Mouse (Mus musculus) kidney, embryonic 14.5 days (tissue): Measurements from ENCODE around the gene Arsb. TPM values are rescaled to one million over a fixed set of nuclear protein-coding genes. Genes with fewer than 3 reads are reported as not detected.

Experiments
- ATAC-seq: fragments of 200-750 bp; cut with Nextera tagmentation; 2 replicates; pipeline ENCODE4 v1.8.0; 2017; ENCODE audit warnings: moderate number of reproducible peaks, mild to moderate bottlenecking, moderate TSS enrichment, moderate library complexity; ENCODE audit not compliant: low FRiP score, low TSS enrichment
- H3K27ac ChIP-seq: fragments of 300-500 bp; sonication (generic); 2 replicates; pipeline ENCODE4 v1.5.1; 2014; ENCODE audit warnings: low read depth, mild to moderate bottlenecking, low read length, moderate library complexity, mixed read lengths
- H3K27me3 ChIP-seq: fragments of 300-500 bp; sonication (generic); 2 replicates; pipeline ENCODE4 v1.6.1; 2014; ENCODE audit warnings: mild to moderate bottlenecking, low read length; ENCODE audit not compliant: control insufficient read depth, insufficient read depth
- H3K36me3 ChIP-seq: fragments of 300-500 bp; sonication (generic); 2 replicates; pipeline ENCODE4 v1.6.1; 2014; ENCODE audit warnings: low read length, mixed read lengths; ENCODE audit not compliant: control insufficient read depth, insufficient read depth
- H3K4me1 ChIP-seq: fragments of 300-500 bp; sonication (generic); 2 replicates; pipeline ENCODE4 v1.6.1; 2014; ENCODE audit warnings: low read length, mixed read lengths; ENCODE audit not compliant: control insufficient read depth, insufficient read depth
- H3K4me2 ChIP-seq: fragments of 300-500 bp; sonication (generic); replicated peaks from 2 replicates; pipeline ENCODE4 v1.6.1; 2014; ENCODE audit warnings: low read depth, mild to moderate bottlenecking, low read length
- H3K4me3 ChIP-seq: fragments of 300-500 bp; sonication (generic); 2 replicates; pipeline ENCODE4 v1.5.1; 2014; ENCODE audit warnings: mild to moderate bottlenecking, low read length
- H3K9ac ChIP-seq: fragments of 300-500 bp; sonication (generic); 2 replicates; pipeline ENCODE4 v1.6.1; 2014; ENCODE audit warnings: low read depth, mild to moderate bottlenecking, low read length, moderate library complexity
- H3K9me3 ChIP-seq: fragments of 300-500 bp; sonication (generic); 2 replicates; pipeline ENCODE4 v1.6.1; 2016; ENCODE audit warnings: low read length; ENCODE audit not compliant: control insufficient read depth
- WGBS: fragments of 180-500 bp; shearing (Covaris S2); extraction: QIAGEN DNeasy Blood & Tissue Kit; methylation state at CpG from one replicate; pipeline ENCODE4 v1.1.7; 2014; 5-methylcytosine and 5-hydroxymethylcytosine counted together
- polyA plus RNA-seq: library from polyadenylated mRNA; unstranded; fragments of >200 nt; fragmentation: Nextera tagmentation; extraction: Ambion mirVana; gene quantifications from 2 replicates; pipeline ENCODE4 v1.2.1, GENCODE M21; 2014

Arsb gene
- polyA plus RNA-seq, 1 experiment from 2014 or later: 17.7 TPM

DNA sequence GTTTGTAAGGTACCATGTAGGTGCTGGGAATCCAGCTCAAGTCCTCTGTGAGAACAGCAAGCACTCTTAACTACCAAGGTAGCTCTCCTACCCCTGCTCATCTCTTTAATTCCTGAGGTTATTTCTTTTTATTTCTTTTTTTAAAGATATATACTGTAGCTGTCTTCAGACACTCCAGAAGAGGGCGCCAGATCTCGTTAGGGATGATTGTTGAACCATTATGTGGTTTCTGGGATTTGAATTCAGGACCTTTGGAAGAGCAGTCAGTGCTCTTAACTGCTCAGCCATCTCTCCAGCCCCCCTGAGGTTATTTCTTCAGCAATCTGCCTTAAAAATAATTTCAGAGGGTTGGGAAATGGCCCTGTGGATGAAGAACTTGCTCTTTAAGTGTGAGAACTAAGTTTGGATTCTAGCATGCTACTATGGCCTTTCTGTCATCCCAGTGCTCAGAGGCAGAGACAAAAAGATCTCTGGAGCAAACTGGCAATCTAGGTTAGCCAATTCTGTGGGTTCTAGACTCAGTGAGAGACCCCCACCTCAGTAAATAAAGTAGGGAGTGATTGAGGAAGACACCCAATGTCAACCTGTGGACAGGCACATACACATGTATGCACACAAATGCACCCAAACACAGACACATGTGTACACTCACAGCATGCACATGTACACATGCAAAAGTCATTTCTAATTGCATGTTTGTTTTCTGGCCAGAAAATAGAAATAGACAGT is 58.3 kb downstream of the Arsb start:
- 60% methylated on average over 2 of the region's 2 CpGs for whole genome bisulfite sequencing
- no peak for ATAC-seq

DNA sequence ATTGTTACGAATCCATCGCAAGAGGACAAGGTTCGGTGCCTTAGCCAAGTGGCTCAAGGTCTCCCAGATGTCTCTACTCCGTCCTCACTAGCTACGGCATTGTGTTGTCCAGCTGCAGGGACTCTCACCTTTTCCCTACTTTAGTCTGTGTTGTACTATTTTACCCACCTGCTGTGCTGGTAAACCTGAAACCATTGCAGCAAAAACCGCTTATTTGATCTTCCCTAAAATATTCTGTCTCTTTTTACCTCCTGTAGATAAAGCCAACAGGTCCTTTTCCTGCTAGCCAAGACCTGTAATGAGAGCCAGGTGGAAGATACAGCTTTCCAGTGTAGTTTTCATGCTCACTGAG is 58.8 kb downstream of the Arsb start:
- Histone ChIP-seq H3K4me3 (no peak overlapping the region), H3K4me1 (peaks cover 5% of the 10 kb centered on the region; the same call in 1 of the 2 replicates), H3K36me3 (no peaks in the 10 kb centered on the region), H3K4me2 (no peak overlapping the region), H3K27ac (no peak overlapping the region), H3K27me3 (no peaks in the 10 kb centered on the region), H3K9me3 (peaks cover 3% of the 10 kb centered on the region; the same call in 1 of the 2 replicates), H3K9ac (no peak overlapping the region)
- ATAC-seq: no peak
- 88% methylated on average over 6 of the region's 6 CpGs for whole genome bisulfite sequencing

More for the DNA sequence above, 58.3 kb downstream of the Arsb start:
- Histone ChIP-seq H3K9me3 (peaks cover 3% of the 10 kb centered on the region; the same call in 1 of the 2 replicates), H3K27me3 (no peaks in the 10 kb centered on the region), H3K9ac (no peak overlapping the region), H3K4me2 (no peak overlapping the region), H3K36me3 (no peaks in the 10 kb centered on the region), H3K27ac (no peak overlapping the region), H3K4me1 (peaks cover 5% of the 10 kb centered on the region; the same call in 1 of the 2 replicates), H3K4me3 (no peak overlapping the region)

DNA sequence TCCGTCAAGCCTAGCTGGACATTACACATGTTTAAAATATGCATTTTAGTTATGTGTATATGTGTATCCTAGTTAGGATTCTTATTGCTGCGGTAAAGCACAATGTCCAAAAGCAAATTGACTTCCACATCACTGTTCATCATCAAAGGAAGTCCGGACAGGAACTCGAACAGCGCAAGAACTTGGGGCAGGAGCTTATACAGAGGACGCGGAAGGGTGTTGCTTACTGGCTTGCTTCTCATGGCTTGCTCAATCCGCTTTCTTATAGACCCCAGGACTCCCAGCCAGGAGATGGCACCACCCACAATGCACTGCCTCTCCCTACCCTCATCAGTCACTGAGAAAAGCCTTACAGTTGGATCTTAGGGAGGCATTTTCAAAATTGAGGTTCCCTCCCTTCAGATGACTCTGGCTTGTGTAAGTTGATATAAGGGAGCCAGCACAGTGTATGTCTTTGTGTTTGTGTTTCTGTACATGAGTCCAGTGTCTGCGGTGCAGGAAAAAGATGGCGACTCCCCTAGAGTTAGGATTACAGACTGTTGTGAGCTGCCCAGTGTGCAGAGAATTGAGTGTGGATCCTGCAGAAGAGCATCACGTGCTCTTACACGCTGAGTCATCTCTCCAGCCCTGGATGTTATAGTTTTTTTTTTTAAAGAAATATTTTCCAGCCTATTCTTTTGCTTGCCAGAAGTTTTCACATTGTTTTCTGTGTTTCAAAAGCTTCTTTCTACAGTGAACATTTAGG is 66.2 kb downstream of the Arsb start:
- Histone ChIP-seq H3K9ac (no peak overlapping the region), H3K27ac (no peak overlapping the region; the same call in 1 of the 2 replicates), H3K4me2 (no peak overlapping the region), H3K4me1 (peaks cover 14% of the 10 kb centered on the region), H3K9me3 (no peaks in the 10 kb centered on the region), H3K36me3 (no peaks in the 10 kb centered on the region), H3K27me3 (no peaks in the 10 kb centered on the region), H3K4me3 (no peak overlapping the region)
- 0 out of 2 replicates have a peak, but pooled peaks have one; percentile 55 for ATAC-seq
- WGBS: 76% methylated on average over 12 of the region's 12 CpGs

DNA sequence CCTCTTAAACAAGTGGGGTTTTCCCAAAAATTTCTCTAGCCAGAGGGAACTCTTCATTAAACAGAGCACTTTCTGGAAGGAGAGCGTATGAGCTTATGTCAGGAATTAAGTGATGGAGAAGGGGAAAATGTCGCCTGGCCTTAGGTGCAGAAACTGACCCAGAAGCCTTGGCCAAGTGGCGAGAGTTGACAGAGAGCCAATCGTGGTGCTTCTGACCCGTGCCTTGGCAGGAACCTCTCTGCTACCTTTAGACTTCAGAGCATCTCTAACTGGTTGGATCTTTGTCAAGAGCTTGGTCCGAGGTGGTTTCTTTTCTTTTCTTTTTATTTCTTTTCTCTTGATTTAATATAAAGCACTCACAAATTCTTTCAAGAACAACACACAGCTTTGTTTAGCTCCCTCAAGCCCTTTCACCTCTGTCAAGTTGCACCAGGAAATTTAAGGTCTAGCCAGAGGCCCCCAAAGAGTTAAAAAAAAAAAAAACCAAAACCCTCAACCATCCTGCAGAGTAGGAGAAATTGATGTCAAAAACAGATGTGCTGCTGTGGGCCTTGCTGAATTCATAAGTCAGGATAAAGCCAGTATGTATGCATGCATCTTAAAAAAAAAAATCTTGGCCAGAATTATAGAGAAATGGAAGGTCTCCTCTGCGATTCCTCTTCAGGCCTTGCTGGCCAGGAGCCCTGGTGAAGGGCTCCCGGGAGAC is 67.2 kb downstream of the Arsb start:
- H3K27ac ChIP-seq: peak overlapping the region; percentile 84
- H3K27me3 ChIP-seq: no peaks in the 10 kb centered on the region
- H3K4me3 ChIP-seq: no peak overlapping the region
- H3K9ac ChIP-seq: no peak overlapping the region
- no peak overlapping the region for H3K4me2 ChIP-seq
- H3K36me3 ChIP-seq: no peaks in the 10 kb centered on the region
- WGBS: 48% methylated on average over 8 of the region's 8 CpGs
- no peaks in the 10 kb centered on the region for H3K9me3 ChIP-seq
- H3K4me1 ChIP-seq: peaks cover 14% of the 10 kb centered on the region
- ATAC-seq: no peak; the same call in 1 of the 2 replicates

DNA sequence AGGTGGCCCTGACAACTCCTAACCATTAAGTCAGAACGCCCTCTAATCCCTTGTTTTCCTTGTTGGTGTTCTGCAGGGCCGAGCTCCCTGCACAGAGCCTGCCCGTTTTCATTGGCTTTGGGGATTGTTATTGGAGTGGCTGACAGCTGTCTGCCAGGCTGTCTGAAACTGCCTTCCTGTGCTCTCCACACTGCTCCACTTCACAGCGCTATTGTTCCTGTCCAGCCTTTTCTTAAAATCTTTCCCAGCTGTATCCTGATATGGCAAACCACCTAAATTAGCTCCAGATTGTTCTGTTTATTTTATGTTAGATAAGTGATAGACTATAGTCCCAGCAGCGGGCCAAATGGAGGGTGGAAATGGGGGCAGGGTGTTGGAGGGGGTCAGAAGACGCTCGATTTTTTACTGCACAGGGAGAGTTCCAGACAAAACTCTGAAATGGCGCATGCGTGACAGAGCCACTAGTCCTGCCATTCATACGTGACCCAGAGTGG is 67.8 kb downstream of the Arsb start:
- H3K9ac ChIP-seq: no peak overlapping the region
- H3K27me3 ChIP-seq: no peaks in the 10 kb centered on the region
- no peaks in the 10 kb centered on the region for H3K36me3 ChIP-seq
- no peak overlapping the region for H3K4me3 ChIP-seq
- no peak overlapping the region for H3K4me2 ChIP-seq
- WGBS: 25% methylated on average over 10 of the region's 10 CpGs
- H3K9me3 ChIP-seq: no peaks in the 10 kb centered on the region
- peaks cover 14% of the 10 kb centered on the region for H3K4me1 ChIP-seq
- peak; percentile 84 for ATAC-seq
- H3K27ac ChIP-seq: peak overlapping the region; percentile 84

DNA sequence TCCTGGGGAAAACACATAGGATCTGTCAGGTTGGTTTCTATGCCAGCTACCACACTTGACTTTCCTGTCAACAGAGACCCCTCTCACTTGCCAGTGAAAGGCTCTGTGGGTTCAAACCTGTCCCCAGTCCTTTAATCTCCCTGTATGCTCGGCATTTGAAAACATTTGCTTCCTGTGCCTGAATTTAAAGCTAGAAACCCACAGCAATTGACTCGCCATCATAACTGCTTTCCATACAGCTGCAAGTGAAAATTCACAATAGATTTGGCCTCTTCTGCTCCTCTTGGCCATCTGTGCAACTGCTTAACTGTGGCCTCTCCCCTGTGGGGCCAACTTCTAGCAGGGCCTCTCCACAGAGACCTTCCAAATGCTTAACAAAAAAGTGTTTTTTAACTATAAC is 68.3 kb downstream of the Arsb start:
- H3K27me3 ChIP-seq: no peaks in the 10 kb centered on the region
- peak overlapping the region; percentile 84 for H3K27ac ChIP-seq
- peaks cover 14% of the 10 kb centered on the region for H3K4me1 ChIP-seq
- ATAC-seq: no peak
- H3K4me2 ChIP-seq: no peak overlapping the region
- no peaks in the 10 kb centered on the region for H3K9me3 ChIP-seq
- WGBS: 54% methylated on average over 2 of the region's 2 CpGs
- H3K4me3 ChIP-seq: no peak overlapping the region
- no peaks in the 10 kb centered on the region for H3K36me3 ChIP-seq
- no peak overlapping the region for H3K9ac ChIP-seq

DNA sequence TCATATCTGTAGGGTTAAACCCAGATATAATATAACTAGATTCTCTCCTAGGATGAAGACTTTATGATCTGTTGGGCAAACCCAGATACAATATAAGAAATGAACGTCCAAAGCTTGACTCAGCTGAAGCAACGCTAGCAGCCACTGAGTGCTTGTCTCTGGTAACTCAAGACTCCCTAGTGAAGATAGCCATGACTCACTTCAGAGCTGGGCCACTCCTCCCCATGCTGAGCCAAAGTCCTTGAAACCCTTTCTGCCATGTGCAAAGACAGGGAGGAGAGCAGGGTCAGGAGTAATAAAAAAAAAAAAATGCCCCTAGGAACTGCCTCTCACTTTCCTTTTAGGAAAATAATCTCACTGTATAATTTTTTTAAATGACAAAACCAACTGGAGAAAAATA is 68.7 kb downstream of the Arsb start:
- Histone ChIP-seq H3K4me2 (no peak overlapping the region), H3K9ac (no peak overlapping the region), H3K27ac (peak overlapping the region; percentile 84), H3K27me3 (no peaks in the 10 kb centered on the region), H3K9me3 (no peaks in the 10 kb centered on the region), H3K4me1 (peaks cover 14% of the 10 kb centered on the region), H3K36me3 (no peaks in the 10 kb centered on the region), H3K4me3 (no peak overlapping the region)
- WGBS: 35% methylated on average over 2 of the region's 2 CpGs
- no peak for ATAC-seq

DNA sequence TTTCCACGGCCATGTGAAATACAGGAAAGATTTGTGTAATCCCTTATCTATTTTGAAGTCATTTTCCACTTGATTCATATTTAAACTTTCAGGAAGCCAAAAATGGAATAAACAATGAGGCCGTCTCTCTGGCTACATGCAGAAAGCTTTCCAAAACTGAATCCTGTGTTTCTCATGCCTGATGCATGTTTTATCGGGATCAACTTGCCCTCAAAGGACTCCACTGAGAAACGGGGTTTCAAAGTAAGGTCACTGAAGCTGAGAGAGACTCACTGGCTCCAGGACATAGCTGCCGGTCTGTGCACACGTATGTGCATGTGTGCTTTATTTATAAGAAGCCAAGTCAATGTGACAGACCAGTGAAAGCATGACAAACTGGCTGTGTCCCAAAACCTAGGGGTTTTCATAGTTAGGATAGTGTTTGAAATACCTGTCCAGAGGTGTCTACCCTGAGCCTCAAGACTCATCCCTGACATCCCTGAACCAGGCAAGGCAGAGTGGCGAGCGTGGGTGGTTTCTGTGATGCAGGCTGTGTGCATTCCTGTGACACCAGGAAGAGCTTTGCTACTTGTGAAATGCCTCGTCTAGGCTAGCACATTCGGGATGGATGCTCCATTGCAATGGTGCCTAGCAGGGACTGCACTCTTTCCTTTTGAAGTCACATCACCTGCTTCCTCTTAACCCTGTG is 75.5 kb downstream of the Arsb start:
- no peak overlapping the region for H3K4me3 ChIP-seq
- no peak overlapping the region for H3K4me2 ChIP-seq
- no peaks in the 10 kb centered on the region for H3K36me3 ChIP-seq
- peaks cover 26% of the 10 kb centered on the region for H3K4me1 ChIP-seq
- no peaks in the 10 kb centered on the region for H3K9me3 ChIP-seq
- H3K27me3 ChIP-seq: no peaks in the 10 kb centered on the region
- 61% methylated on average over 10 of the region's 10 CpGs for WGBS
- no peak for ATAC-seq
- no peak overlapping the region for H3K9ac ChIP-seq
- H3K27ac ChIP-seq: no peak overlapping the region; the same call in 1 of the 2 replicates
